Mouse (Mus musculus): ENCODE measurements around the gene Kdm4d. TPM values are rescaled to one million over a fixed set of nuclear protein-coding genes. Genes with fewer than 3 reads are reported as not detected.
"Not testable (repeated sequence)": the region's sequence is repeated elsewhere in the genome, so short reads cannot be mapped to it uniquely, and the experiment has no call there.

Kdm4d gene
- polyA plus RNA-seq, 1 experiment from 2014 or later, result 0.19 TPM

DNA sequence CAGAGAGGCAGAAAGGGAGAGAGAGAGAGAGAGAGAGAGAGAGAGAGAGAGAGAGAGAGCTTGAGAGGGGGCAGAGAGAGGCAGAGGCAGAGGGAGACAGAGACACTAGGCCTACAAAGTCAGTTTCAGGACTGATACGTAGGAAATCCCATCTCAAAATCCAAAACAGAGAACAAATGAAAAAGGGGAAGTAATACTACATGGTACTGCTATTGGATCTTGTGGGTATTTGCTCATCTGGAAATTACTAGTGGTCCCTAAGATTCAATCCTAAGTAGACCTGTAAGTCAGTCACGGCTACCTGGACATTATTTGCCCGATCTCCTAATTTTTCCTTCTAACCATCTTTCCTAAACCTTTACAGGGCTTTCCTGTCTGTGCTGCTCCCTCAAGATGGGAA is 44.0 kb downstream of the Kdm4d start:
- H3K36me3 ChIP-seq (ENCODE audit: insufficient read depth, low read length), result no peaks in the 10 kb centered on the region
- no peak overlapping the region for H3K4me2 ChIP-seq (replicated peaks; ENCODE audit: low read depth, low read length)
- no peaks in the 10 kb centered on the region for H3K4me1 ChIP-seq (ENCODE audit: insufficient read depth, low read depth, low read length)
- ATAC-seq, result no peak
- 83% methylated on average over 3 of the region's 3 CpGs for WGBS
- DNase-seq (ENCODE audit: low spot score), result no peak
- H3K4me3 ChIP-seq (ENCODE audit: low read depth, low read length), result no peak overlapping the region
- TF ChIP-seq EP300 (IDR thresholded peaks at IDR 0.05) (no peak), CTCF (IDR thresholded peaks at IDR 0.05) (no peak)
- H3K9me3 ChIP-seq (ENCODE audit: low read length), result no peaks in the 10 kb centered on the region
- H3K27ac ChIP-seq (ENCODE audit: low read length), result no peak overlapping the region
- no peak overlapping the region for H3K9ac ChIP-seq (replicated peaks; ENCODE audit: low read depth)
- H3K27me3 ChIP-seq (replicated peaks; ENCODE audit: insufficient read depth, low read length), result no peaks in the 10 kb centered on the region

DNA sequence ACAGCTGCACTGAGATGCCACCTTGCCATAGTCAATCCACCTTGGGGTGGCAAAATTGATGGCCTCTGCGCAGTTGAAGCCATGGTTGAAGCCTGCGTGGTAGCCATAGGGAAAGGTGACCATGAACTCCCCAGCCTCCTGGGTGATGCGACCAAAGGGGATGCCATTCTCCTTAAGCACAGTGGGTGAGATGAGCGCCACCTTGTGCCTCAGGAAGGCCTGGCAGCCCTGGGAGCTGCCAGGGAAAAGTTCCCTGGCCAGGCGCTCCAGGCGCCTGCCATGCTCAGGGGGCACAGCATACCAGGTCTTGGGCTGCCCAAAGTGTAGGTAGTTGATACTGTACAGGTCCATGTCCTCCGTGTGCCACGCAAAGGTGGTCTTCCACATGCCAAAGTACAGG is 49.2 kb downstream of the Kdm4d start:
- H3K4me3 ChIP-seq (ENCODE audit: low read depth, low read length); H3K27me3 ChIP-seq (replicated peaks; ENCODE audit: insufficient read depth, low read length); DNase-seq (ENCODE audit: low spot score); H3K9ac ChIP-seq (replicated peaks; ENCODE audit: low read depth); H3K9me3 ChIP-seq (ENCODE audit: low read length); ATAC-seq; H3K36me3 ChIP-seq (ENCODE audit: insufficient read depth, low read length); H3K27ac ChIP-seq (ENCODE audit: low read length); H3K4me1 ChIP-seq (ENCODE audit: insufficient read depth, low read depth, low read length); H3K4me2 ChIP-seq (replicated peaks; ENCODE audit: low read depth, low read length): not testable (repeated sequence)
- 47% methylated on average over 8 of the region's 8 CpGs for WGBS
- TF ChIP-seq CTCF (IDR thresholded peaks at IDR 0.05), result peak; percentile 45

GRCm38 (mm10) chr9:14447086-14447485 is 53.2 kb downstream of the Kdm4d start:
- not testable (repeated sequence) for ATAC-seq; DNase-seq (ENCODE audit: low spot score)
- 55% methylated on average over 2 of the region's 2 CpGs for WGBS

GRCm38 (mm10) chr9:14440347-14440746 is 59.9 kb downstream of the Kdm4d start:
- TF ChIP-seq EP300 (IDR thresholded peaks at IDR 0.05) (no peak), CTCF (IDR thresholded peaks at IDR 0.05) (peak; percentile 37; the same call in 1 of the 2 replicates)
- no peaks in the 10 kb centered on the region for H3K4me1 ChIP-seq (ENCODE audit: insufficient read depth, low read depth, low read length)
- H3K27me3 ChIP-seq (replicated peaks; ENCODE audit: insufficient read depth, low read length), result no peaks in the 10 kb centered on the region
- no peak for DNase-seq (ENCODE audit: low spot score)
- H3K9ac ChIP-seq (replicated peaks; ENCODE audit: low read depth), result no peak overlapping the region
- 84% methylated on average over 1 of the region's 1 CpGs for WGBS
- ATAC-seq, result no peak
- H3K4me3 ChIP-seq (ENCODE audit: low read depth, low read length), result no peak overlapping the region
- H3K36me3 ChIP-seq (ENCODE audit: insufficient read depth, low read length), result no peaks in the 10 kb centered on the region
- no peaks in the 10 kb centered on the region for H3K9me3 ChIP-seq (ENCODE audit: low read length)
- H3K4me2 ChIP-seq (replicated peaks; ENCODE audit: low read depth, low read length), result no peak overlapping the region
- no peak overlapping the region for H3K27ac ChIP-seq (ENCODE audit: low read length)

More at GRCm38 (mm10) chr9:14447086-14447485, 53.2 kb downstream of the Kdm4d start:
- H3K4me2 ChIP-seq (replicated peaks; ENCODE audit: low read depth, low read length); H3K4me1 ChIP-seq (ENCODE audit: insufficient read depth, low read depth, low read length); H3K36me3 ChIP-seq (ENCODE audit: insufficient read depth, low read length); H3K27me3 ChIP-seq (replicated peaks; ENCODE audit: insufficient read depth, low read length); H3K9me3 ChIP-seq (ENCODE audit: low read length); H3K27ac ChIP-seq (ENCODE audit: low read length); H3K4me3 ChIP-seq (ENCODE audit: low read depth, low read length); H3K9ac ChIP-seq (replicated peaks; ENCODE audit: low read depth): not testable (repeated sequence)

DNA sequence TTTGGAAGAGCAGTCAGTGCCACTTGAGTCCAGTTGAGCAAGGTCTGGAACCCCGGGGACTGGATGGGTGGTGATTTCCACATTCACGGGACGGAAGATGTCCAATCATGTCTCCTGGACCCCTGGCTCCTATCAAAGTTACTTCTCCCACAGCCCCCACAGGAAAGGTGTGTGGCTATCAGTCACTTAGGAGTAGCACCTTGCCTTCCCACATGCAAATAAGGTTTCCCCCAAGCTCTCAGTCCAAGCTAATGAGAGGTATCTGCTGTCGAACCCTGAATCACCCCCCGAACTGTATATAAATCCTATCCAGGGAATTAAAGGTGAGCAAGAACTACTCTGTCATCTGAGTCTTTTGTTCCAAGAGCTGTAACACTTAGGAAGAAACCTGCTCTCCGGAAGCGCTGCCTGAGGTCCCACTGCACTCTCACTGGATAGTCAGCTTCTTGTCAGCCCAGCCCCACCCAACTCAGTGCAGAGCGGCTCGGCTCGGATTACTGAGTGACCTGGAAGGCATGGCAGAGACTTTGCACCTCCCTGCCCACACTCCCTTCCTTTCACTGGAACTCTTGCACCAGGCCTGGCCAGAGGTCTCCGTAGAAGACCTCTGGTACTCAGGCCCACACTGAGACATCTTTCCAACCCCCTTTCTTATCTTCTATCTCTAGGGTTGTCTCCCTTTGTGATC is 66.9 kb downstream of the Kdm4d start:
- Histone ChIP-seq H3K36me3 (ENCODE audit: insufficient read depth, low read length) (no peaks in the 10 kb centered on the region), H3K4me2 (replicated peaks; ENCODE audit: low read depth, low read length) (no peak overlapping the region), H3K9ac (replicated peaks; ENCODE audit: low read depth) (no peak overlapping the region), H3K27ac (ENCODE audit: low read length) (no peak overlapping the region), H3K9me3 (ENCODE audit: low read length) (no peaks in the 10 kb centered on the region), H3K27me3 (replicated peaks; ENCODE audit: insufficient read depth, low read length) (no peaks in the 10 kb centered on the region), H3K4me3 (ENCODE audit: low read depth, low read length) (no peak overlapping the region), H3K4me1 (ENCODE audit: insufficient read depth, low read depth, low read length) (no peaks in the 10 kb centered on the region)
- DNase-seq (ENCODE audit: low spot score) (peak; percentile 6), ATAC-seq (no peak)
- WGBS, result 48% methylated on average over 11 of the region's 11 CpGs
- TF ChIP-seq EP300 (IDR thresholded peaks at IDR 0.05), result no peak
- TF ChIP-seq CTCF (IDR thresholded peaks at IDR 0.05), result no peak

Other genes starting within 250 kb of the Kdm4d start
- 6.0 and 6.7 TPM in 2 replicates for gene Sesn3, start 225.4 kb downstream of the Kdm4d start, polyA plus RNA-seq (2015; fragmentation: Nextera tagmentation; extraction: Ambion mirVana)
- 14.4 and 16.6 TPM in 2 replicates for gene Endod1, start 119.0 kb downstream of the Kdm4d start, polyA plus RNA-seq (2015; fragmentation: Nextera tagmentation; extraction: Ambion mirVana)
- gene Cwc15, start 135 bp upstream of the Kdm4d start, polyA plus RNA-seq (2015; fragmentation: Nextera tagmentation; extraction: Ambion mirVana), result 125 and 126 TPM in 2 replicates
- 12.9 and 14.3 TPM in 2 replicates for gene Amotl1, start 144.6 kb upstream of the Kdm4d start, polyA plus RNA-seq (2015; fragmentation: Nextera tagmentation; extraction: Ambion mirVana)
- gene Piwil4, start 240.3 kb upstream of the Kdm4d start, polyA plus RNA-seq (2015; fragmentation: Nextera tagmentation; extraction: Ambion mirVana), result 9.1 and 9.8 TPM in 2 replicates